Mouse (Mus musculus) cerebellum, adult 2 months (tissue): ENCODE measurements at regions not wholly inside any gene's neighbourhood (a gene's known extent, or its start where the extent isn't known, plus 50 kb on each side); places are given as distances from the start of the nearest gene placed in this dataset.

Source experiments
- CTCF ChIP-seq: fragments of 200-500 bp; IDR thresholded peaks from 2 replicates; pipeline ENCODE4 v1.5.1; 2011; ENCODE audit warnings: low read depth, mild to moderate bottlenecking, control low read depth, low read length, moderate library complexity, borderline replicate concordance; ENCODE audit not compliant: insufficient read depth
- POLR2A ChIP-seq: fragments of 200-500 bp; IDR thresholded peaks from 2 replicates; pipeline ENCODE4 v1.6.1; 2011; ENCODE audit warnings: low read length, control low read depth, borderline replicate concordance; ENCODE audit not compliant: insufficient read depth

DNA sequence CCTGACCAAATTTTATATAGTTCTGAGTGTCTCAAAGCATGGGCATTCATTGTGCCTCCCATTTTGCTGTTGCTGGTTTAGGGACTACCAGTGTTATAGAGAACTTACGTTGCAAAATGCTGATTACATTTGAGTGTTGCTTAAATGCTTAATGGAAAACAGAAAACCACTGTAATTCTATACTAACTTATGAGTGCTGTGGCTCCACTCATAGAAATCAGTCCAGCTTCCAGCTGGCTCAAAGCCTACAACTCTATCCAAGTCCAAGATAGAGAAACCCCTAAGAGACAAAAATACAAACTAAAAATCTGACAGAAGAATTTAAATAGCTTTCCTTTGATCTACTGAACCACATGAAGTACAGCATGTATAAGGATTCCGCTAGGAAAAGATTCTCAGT is 328.7 kb upstream of the Mef2c start:
- TF ChIP-seq POLR2A: no peak
- no peak for TF ChIP-seq CTCF
